Mouse (Mus musculus): Measurements from ENCODE around the gene Ate1.
"Not testable (repeated sequence)": the region's sequence is repeated elsewhere in the genome, so short reads cannot be mapped to it uniquely, and the experiment has no call there.

Ate1 gene

DNA sequence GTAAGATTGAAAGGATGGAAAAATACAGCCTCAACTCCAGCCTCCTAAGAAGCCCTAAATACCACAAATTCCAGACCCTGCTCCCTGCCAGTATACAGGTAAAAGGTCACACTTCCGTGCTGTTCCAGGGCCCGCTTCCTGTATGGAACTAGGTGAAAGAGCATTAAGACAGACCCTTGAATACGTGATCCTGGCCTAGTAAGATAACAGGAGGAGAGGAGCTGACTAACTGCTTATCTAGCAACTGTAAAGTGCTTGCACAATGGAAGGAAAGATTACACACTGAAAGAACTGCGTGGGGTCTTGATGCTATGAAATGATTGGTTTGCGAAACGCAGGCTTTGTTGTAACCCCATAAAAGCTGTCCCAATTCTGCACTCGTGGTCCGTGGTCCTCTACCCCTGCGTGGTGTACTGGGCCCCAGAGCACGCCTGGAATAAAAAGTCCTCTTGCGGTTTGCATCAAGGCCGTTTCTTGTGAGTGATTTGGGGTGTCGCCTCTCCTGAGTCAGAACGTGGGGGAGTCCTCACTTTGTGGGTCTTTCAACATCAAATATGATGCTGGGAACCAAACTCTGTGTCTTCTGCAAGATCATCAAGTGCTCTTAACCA lies 748 bp upstream of the Ate1 start:
- peak; percentile 72 for DNase-seq

GRCm38 (mm10) chr7:130519096-130520048 lies 797 bp downstream of the Ate1 start:
- DNase-seq: peak; percentile 97

- peak; percentile 56 for DNase-seq
Observed at GRCm38 (mm10) chr7:130518213-130519095, 1.7 kb downstream of the Ate1 start.

DNA sequence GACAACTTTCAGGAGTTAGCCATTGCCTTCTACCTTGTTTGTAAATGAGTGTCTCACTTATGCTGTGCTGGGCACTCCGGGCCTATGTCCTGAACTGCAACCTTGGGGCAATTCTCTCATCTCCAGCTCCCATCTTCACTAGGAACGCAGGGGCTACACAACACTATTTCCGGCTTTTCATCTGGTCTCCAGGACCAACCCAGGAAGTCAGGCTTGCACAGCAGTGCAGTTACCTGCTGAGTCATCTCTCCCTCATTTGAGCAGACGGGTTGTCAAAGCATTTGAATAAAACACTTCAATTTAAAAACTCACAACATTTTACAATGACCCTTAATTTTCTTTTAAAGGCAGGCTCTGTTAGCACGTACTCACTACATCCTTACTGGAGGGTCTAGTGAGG lies 9.9 kb downstream of the Ate1 start:
- no peak for DNase-seq

DNA sequence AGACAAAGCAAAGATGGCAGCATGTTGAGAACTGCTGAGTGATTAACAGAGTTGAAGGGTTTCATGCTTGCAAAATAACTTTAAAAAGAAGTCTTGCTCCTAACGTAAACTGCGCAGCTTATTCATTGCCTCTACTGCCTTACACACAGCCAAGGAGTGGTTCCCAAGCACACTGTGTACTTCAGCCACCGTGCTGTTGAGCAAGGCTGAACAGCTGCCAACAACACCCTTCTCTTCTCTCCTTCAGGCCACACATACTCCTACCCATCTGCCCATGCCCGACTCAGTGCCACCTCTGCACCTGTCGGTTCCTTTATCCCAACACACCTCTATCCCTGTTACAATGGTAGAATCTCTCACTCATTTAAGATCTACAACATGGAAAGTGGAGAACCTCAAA lies 17.2 kb downstream of the Ate1 start:
- DNase-seq: no peak

DNA sequence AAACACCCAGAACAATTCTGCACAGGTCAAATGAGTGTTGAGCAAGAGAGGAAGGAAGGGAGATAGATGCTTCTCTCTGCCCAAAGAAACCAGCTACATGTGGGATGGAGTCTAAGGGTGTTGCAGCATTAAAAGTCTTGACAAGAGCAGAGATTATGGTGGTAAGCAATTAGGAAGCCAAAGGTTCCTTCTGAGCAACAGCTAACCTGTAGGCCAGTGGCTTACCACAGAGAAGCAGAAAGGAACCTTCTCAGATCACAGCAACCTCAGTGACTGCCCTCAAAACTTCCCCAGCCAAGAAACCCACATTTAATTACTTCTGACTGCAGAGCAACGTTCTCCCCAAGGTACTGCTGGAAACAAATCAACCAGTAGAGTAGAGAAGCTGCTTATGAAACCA lies 18.7 kb downstream of the Ate1 start:
- no peak for DNase-seq

GRCm38 (mm10) chr7:130493346-130493745 lies 26.8 kb downstream of the Ate1 start:
- no peak for DNase-seq

- DNase-seq: no peak
Observed at GRCm38 (mm10) chr7:130492026-130492425, 28.1 kb downstream of the Ate1 start.

GRCm38 (mm10) chr7:130479003-130479402 lies 41.2 kb downstream of the Ate1 start:
- DNase-seq: not testable (repeated sequence)

- DNase-seq: peak; percentile 57
Observed at GRCm38 (mm10) chr7:130475970-130476369, 44.2 kb downstream of the Ate1 start.

- DNase-seq: no peak
Observed at GRCm38 (mm10) chr7:130473881-130474280, 46.3 kb downstream of the Ate1 start.

DNA sequence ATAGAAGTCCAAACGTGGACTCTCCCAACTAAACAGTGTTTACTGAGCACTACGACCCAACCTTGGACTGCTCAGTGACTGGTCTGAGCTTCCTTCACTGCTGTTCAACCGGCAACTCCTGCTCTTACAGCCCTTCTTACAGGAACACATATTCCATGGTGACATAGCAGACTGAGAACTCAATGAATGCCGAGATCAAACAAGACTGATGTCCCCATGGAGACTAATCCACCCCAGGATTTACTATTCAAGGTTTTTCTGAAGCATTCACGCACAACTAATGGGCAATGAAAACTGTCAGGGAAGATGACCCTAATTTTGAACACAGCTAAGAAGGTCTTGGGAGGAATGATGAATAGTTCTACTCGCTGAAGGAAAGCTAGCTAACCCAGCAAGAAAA lies 47.5 kb downstream of the Ate1 start:
- DNase-seq: no peak

DNA sequence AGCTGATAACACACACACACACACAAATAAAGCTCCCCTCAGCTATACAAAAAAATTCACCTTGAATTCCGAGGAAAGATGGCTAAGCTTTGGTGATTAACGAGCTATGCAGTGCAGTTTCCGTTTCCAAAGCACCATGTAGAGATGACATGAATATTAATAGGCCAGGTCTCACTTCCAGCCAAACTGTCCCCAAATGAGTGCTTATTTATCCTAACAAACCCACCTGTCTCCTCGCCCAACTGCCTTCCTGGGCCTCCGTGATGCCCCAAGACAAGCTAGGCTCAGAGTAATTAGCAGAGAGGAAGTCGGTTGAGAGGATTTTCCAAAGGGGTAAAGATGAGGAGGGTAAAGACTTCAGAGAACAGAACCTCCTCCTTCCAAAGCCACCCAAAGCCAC lies 49.1 kb downstream of the Ate1 start:
- DNase-seq: no peak

DNA sequence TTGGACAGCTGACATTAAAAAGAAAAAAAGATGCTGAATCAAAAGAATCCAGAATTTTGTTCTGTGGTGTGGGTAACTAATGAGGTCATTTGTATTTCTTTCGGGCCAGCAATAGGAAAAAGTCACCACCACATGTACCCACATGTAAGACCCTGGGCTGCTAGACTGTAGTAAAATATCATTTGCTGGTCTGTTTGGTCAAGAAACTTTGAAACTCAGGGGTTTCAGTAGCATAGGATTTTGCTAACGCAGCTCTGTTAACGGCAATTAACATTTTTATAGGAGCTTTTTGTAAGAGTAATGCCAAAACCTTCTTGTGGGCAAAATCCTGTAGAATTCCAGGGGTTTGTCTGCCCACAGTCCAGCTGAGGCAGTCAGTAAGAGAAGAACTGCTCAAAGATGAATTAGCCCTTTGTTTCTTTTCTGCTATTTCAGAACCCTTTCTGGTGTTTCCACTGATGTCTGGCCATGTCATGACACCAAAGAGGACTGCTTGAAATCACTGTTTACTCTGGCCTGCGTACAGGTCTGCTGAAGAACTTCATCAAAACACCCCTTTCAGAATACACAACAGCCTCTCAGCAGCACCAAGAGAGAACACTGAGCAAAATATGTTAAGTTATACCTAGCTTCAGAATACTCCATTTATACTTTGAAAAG lies 64.5 kb downstream of the Ate1 start:
- no peak for DNase-seq

DNA sequence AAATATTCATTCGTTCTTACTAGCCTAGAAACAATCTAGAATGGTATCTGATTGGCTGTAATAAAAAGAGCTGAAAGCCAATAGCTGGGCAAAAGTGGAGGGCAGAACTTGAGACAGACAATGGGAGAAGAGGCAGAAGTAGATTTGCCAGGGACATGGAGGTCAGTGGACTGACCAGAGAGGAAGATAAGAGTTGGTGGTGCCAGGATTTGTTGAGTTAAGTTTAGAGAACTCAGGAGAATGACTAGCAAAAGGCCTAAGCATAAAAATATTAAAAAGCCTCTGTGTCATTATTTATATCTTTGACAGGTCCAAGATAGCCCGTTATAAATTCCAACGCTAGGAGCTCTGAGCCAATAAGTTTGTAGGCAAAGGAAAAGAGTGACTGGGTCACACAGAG lies 65.9 kb downstream of the Ate1 start:
- DNase-seq: no peak

- peak; percentile 8 for DNase-seq
Observed at GRCm38 (mm10) chr7:130435776-130436175, 84.4 kb downstream of the Ate1 start.

DNA sequence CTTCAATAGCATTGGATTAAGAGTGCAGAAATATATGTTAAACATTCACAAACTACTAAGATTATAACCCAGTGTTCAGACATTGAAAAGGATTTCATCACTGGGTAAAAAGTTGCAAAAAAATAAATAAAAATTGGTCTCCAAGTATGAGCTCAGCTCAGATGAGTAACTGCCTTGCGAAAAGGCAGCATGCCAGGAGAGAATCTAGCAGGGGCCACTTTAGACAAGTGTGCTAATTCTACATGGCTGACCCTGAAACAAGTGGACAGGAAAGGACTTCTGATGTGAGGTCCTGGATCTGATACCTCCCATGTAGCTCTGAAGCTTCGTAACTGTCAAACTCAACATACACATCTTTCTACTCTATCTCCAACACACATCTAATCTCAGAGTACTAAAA lies 88.0 kb downstream of the Ate1 start:
- no peak for DNase-seq

GRCm38 (mm10) chr7:130426586-130426985 lies 93.6 kb downstream of the Ate1 start:
- DNase-seq: no peak

GRCm38 (mm10) chr7:130425991-130426390 lies 94.2 kb downstream of the Ate1 start:
- no peak for DNase-seq

DNA sequence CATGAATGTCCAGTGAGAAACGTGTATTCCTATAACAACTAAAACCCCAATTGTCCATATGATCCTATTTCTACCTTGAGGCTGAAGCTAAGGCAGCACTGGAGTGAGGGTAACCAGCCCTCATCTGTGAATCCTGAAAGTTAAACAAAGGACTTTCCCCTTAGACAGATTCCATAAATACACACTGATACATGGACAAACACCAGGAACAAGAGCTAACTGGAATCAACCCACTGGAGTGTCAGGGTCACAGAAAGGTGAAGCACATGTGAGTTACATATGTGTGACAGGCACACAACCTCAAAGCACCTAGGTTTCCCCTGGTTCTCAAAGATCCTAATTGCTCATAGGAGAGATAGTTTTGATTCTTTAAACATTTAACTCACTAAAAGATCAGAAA lies 100.2 kb downstream of the Ate1 start:
- no peak for DNase-seq

GRCm38 (mm10) chr7:130407622-130408021 lies 112.5 kb downstream of the Ate1 start:
- peak; percentile 9 for DNase-seq

DNA sequence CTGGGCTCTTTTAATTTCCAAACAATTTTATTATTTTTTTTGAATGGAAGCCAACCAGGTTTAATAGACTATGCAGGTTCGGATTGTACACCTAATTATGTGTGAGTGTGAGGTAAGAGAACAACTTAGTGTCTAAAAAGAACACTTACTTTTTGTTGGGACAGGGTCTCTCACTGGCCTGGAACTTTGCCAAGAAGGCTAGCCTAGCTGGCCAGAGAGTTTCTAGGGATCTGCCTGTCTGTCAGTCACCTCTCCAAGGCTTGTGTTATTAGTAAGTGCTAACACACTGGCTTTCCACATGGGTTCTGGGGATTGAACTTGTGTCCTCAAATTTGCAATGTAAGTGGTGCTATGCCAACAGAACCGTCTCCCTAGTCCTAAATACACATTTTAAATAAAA lies 116.8 kb downstream of the Ate1 start:
- DNase-seq: no peak

DNA sequence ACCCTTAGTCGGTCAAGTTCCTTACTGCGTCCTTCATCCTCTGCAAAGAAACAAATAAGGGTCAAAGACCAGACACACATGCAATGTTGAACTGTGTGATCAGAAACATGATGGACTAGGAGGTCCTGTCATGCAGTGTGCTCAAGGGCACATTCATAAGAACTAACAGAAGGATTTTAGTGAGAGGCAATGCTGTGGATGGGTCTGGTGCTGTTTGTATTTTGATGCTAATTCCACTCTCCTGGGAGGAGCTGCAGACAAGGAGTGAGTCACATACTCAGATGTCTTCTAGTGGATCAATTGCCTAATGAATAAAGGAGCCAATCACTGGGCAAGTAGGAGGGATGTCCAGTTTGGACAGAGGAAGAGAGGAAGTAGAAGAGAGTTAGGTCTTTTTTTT lies 125.5 kb downstream of the Ate1 start:
- no peak for DNase-seq

All from kidney, adult 9 months (tissue).